Mouse (Mus musculus) yolk sac, embryonic 10.5 days (tissue): ENCODE data around the gene Mrvi1.

Experiments
- DNase-seq: peaks from one replicate; pipeline ENCODE4 v3.0.0-alpha.2; 2017; ENCODE audit warnings: low spot score

Gene Mrvi1

GRCm38 (mm10) chr7:110982053-110982705, at the start of gene Mrvi1:
Gene Mrvi1 (minus strand): TSS chr7:110982461.
- peak; percentile 84 for DNase-seq

GRCm38 (mm10) chr7:111029046-111029553, 46.8 kb upstream of the Mrvi1 start:
- no peak for DNase-seq

- peak; percentile 94 for DNase-seq
Measured at GRCm38 (mm10) chr7:111028281-111029045, 46.2 kb upstream of the Mrvi1 start, which contains the start of gene Ctr9. Gene Ctr9 (plus strand): TSS chr7:111028951.

GRCm38 (mm10) chr7:111024912-111025311, 42.7 kb upstream of the Mrvi1 start:
- peak; percentile 73 for DNase-seq

- peak; percentile 90 for DNase-seq
Measured at GRCm38 (mm10) chr7:111024068-111024594, 41.9 kb upstream of the Mrvi1 start.

- no peak for DNase-seq
Measured at GRCm38 (mm10) chr7:111020814-111021213, 38.6 kb upstream of the Mrvi1 start.

- no peak for DNase-seq
Measured at GRCm38 (mm10) chr7:111016921-111017320, 34.7 kb upstream of the Mrvi1 start.

- no peak for DNase-seq
Measured at GRCm38 (mm10) chr7:111015731-111016130, 33.5 kb upstream of the Mrvi1 start.

- DNase-seq = peak; percentile 83
Measured at GRCm38 (mm10) chr7:111014893-111015292, 32.6 kb upstream of the Mrvi1 start.

- no peak for DNase-seq
Measured at GRCm38 (mm10) chr7:111014039-111014605, 31.9 kb upstream of the Mrvi1 start.

GRCm38 (mm10) chr7:111004136-111004840, 22.0 kb upstream of the Mrvi1 start:
- DNase-seq = peak; percentile 34

- no peak for DNase-seq
Measured at GRCm38 (mm10) chr7:110998887-110999827, 16.9 kb upstream of the Mrvi1 start.

- peak; percentile 48 for DNase-seq
Measured at GRCm38 (mm10) chr7:110991221-110991494, 8.9 kb upstream of the Mrvi1 start.

GRCm38 (mm10) chr7:110990356-110991220, 8.3 kb upstream of the Mrvi1 start:
- DNase-seq = peak; percentile 85

GRCm38 (mm10) chr7:110989286-110989879, 7.1 kb upstream of the Mrvi1 start:
- DNase-seq = no peak

GRCm38 (mm10) chr7:110988081-110988480, 5.8 kb upstream of the Mrvi1 start:
- DNase-seq = no peak

- peak; percentile 81 for DNase-seq
Measured at GRCm38 (mm10) chr7:110985581-110986265, 3.5 kb upstream of the Mrvi1 start.

GRCm38 (mm10) chr7:110983621-110984020, 1.4 kb upstream of the Mrvi1 start:
- DNase-seq = no peak

- peak; percentile 55 for DNase-seq
Measured at GRCm38 (mm10) chr7:110982764-110983163, 503 bp upstream of the Mrvi1 start.
